Mouse (Mus musculus): ENCODE results near the gene Zkscan6.

The Zkscan6 gene

DNA sequence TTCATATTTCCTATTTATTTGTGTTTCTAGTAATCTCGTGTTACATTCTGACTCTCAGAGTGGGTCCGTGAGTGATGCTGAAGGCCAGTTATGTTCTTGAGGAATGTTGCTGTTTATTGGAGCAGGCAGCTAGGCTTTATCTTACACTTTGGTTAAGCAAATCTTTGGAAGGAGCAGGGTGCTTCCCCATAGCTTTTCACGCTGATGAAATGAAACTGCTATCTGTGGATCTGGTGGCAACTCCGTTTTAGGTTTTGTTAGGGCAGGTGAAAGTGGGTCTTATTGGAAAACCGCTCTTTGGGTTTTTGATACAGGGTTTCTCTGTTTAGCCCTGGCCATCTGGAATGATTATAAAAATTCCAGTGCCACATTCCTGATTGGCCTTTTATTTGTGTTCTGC lies 5.1 kb downstream of the Zkscan6 start:
- no peak for DNase-seq (ENCODE audit: low spot score)

DNA sequence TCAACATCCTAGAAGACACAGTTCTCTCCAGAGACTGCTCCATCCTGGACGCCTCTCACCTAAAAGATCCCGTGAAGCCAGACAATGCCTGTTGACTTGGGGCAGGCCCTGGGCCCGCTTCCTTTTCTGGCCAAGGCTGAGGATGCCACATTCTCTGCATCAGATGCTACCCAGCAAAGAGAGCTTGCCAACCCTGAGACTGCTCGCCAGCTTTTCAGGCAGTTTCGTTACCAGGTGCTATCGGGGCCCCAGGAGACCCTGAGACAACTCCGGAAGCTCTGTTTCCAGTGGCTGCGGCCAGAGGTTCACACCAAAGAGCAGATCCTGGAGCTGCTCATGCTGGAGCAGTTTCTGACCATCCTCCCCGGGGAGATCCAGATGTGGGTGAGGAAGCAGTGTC lies 7.4 kb downstream of the Zkscan6 start:
- DNase-seq (ENCODE audit: low spot score), result no peak

DNA sequence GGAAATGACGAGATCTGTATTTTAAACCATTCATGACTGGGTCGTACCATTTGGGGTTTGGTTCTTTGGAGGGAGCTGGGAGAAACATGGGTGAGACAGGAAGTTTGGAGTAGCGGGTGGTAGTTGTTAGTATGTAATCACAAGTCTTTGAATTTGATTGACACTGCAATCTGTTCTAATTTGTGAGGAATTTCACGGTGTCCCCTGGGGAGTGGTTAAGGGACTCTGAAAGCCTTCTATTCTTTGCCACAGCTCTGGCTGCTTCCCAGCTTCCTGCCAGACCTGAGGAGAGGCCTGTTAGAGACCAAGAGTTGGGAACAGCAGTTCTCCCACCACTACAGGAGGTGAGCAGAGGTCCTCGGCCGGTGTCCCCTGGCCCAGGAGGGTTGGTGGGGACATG lies 9.3 kb downstream of the Zkscan6 start:
- no peak for DNase-seq (ENCODE audit: low spot score)

DNA sequence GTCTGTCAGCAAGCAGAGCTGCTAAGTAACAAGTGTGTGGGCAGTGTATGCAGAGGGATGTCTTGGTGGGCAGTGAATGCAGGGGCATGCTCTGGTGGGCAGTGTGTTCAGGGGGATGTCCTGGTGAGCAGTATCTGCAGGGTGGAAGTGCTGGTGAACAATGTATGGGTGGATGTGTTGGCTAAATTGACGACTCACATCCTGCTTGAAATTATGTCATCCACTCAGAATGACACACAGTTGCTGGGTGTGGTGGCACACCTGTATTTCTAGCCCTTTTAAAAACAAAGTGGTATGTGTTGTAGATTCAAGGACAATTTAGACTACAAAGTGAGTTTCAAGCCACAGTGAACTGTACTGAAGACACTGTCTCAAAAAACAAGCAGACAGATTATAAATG lies 11.2 kb downstream of the Zkscan6 start:
- no peak for DNase-seq (ENCODE audit: low spot score)

DNA sequence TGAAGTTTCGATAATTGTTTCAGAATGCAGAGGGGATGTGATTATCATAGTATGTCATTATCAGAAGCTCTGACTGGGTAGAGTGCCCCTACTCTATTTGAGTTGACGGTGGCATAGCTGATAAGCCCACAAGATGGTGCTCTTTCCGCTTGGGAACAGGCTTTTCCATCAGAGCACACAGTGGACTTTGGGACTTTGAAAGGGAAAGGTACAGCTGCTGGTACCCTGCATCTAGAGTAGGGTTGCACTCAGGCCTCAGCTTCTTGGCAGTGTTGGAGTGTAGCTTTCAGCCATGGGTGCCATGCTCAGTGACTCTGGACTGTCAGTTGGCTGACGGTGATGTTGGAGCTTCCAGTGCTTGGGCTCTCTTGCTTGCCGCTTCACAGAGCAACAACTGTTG lies 13.3 kb downstream of the Zkscan6 start:
- DNase-seq (ENCODE audit: low spot score), result no peak

DNA sequence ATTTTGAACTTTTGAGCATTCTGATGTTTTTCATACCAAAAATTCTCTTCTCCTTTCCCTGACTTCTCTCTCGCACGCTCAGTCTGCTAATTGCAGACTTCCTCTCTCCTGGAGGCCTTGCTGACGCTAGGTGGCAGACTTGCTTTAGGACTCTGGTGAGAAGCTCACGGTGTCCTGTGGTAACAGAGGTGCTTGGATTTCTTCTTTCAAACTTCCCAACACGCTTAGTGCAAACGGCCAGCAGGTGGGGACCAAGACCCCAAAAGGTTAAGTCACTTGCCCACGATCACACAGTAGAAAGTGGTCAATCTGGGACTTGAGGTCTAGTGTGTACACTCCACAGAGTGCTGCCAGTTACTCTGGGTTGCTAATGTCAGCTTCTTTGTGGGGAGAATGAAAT lies 13.9 kb downstream of the Zkscan6 start:
- peak; percentile 85 for DNase-seq (ENCODE audit: low spot score)

DNA sequence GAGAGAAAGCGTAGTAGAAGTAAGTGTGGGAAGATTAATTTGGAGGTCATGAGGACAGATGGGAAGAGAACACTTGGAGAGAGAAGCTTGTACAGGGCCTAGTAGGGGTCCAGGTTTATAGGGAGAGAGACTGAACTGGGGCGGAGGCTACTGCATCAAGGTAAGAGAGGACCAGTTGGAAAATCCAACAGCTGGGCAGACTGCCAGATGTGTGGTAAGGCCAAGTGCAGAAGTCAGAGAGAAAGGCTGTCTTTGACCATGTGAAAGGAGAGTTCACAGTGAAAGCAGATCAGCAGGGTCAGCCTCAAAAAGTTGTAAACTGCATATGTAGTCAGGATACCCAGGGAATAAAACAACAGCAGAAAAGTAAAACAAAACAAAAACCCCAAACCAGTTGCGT lies 17.6 kb downstream of the Zkscan6 start:
- DNase-seq (ENCODE audit: low spot score), result no peak

DNA sequence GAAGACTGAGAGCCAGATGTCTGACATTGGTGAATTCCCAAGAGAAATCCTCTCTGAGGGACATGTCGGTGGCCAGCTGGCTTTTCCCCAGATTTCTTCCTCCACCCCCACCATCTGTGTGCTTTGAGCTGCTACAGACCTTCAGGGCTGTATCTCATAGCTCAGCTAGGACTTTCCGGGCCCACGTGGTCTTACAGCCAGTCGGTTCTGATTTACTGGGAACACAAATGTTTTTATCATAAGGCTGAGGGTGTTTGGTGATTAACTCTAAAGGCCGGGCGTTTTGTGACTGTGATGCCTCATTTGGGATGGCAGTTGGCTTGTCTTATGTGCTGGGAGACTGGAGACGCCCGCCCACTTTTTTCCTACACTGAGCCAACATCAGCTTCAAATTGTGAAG lies 32.0 kb downstream of the Zkscan6 start:
- no peak for DNase-seq (ENCODE audit: low spot score)

DNA sequence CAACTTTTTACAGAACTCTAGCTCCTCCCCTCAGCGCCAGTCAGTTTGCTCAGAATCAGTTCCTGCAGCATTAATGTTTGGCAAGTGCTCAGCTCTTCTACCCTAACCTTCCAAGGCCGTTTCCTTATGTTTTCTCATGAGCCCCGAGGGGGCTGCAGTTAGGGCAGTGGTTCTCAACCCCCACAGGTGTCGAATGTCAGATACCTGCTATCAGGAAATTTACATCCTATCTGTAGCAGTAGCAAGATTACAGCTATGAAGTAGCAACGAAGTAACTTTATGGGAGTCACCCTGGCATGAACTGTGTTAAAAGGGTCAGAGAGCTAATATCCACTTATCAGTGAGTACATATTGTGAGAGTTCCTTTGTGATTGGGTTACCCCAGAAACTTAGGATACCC lies 39.5 kb downstream of the Zkscan6 start:
- DNase-seq (ENCODE audit: low spot score), result no peak

DNA sequence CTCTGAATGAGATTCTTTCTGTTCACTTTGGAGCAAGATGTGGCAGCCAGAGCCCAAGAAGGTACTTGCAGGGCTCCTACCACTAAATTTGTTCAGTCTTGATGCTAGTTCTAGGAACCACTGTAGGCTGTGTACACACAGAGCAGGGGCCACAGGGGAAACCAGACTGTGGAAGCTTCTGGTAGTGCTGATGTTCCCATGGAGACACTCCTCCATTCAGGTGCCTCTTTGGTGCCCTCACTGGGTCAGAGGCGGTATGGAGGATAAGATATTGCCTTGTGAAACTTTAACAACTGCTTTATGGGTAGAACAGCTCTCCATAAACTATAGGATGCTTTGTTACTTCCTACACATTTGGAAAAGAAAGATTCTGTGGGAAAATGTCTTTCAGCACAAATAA lies 45.1 kb downstream of the Zkscan6 start:
- DNase-seq (ENCODE audit: low spot score), result peak; percentile 57

DNA sequence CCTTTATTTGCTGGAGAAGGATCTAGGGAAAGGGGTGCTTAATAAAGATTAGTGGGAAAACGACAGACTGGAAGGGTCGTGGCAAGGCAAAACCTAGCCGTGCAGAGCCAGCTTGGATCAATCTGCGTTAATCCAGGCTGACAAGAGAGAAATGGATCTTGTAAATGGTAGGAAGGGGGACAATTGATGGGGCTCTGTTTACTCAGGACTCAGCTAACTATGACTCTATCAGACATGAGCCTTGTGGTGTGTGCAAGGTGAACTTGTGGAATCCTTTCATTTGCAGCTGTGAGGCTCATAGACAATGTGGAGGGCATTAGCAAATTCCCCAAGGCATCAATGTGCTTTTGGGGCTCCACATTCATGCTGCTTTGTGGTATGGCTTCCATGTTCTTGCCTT lies 54.5 kb downstream of the Zkscan6 start:
- DNase-seq (ENCODE audit: low spot score), result no peak

DNA sequence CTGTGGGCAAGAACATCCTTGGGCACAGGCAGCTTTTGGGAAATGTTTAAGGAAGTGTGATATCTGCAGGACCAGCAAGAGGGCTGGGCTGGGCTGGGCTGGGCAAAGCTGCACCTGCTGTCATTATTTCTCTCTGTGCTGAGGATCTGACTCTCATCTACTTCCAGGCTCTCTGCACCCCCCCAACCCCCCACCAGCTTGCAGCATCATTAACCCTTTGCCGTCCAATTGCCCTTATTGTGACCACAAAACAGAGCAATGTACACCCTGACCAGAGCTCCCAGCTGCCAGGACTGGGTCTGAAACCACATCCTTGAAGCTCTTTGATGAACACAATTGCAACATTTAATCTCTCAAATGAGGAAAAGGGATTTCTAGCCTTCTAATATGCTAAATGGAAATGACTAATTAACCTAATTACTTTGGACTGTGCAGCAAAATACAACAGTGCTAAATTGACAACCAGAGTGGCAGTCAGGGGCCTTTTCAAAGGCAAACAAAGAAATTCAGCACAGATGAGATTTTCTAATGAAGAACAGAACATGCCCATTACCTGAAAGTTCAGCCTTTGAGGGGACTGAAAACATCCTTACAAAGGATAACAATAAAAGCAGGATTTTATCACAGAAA lies 70.3 kb downstream of the Zkscan6 start:
- DNase-seq (ENCODE audit: low spot score), result no peak
